Mouse (Mus musculus) midbrain, embryonic 16.5 days (tissue): Measurements from ENCODE around the gene Tmem210. TPM values are rescaled to one million over a fixed set of nuclear protein-coding genes. Genes with fewer than 3 reads are reported as not detected.
A peak's percentile ranks its signal among the peaks of the same experiment; 100 is the strongest.

Experiments
- ATAC-seq: fragments of 200-750 bp; cut with Nextera tagmentation; 2 replicates; pipeline ENCODE4 v1.8.0; 2017; ENCODE audit warnings: moderate TSS enrichment
- H3K27ac ChIP-seq: fragments of 300-500 bp; sonication (generic); 2 replicates; pipeline ENCODE4 v1.5.1; 2014; ENCODE audit warnings: mild to moderate bottlenecking, low read length, mixed read lengths
- H3K27me3 ChIP-seq: fragments of 300-500 bp; sonication (generic); 2 replicates; pipeline ENCODE4 v1.6.1; 2014; ENCODE audit warnings: low read depth, low read length, mixed read lengths; ENCODE audit not compliant: control insufficient read depth, insufficient read depth
- H3K36me3 ChIP-seq: fragments of 300-500 bp; sonication (generic); 2 replicates; pipeline ENCODE4 v1.6.1; 2014; ENCODE audit warnings: mild to moderate bottlenecking, low read length, moderate library complexity, mixed read lengths; ENCODE audit not compliant: control insufficient read depth, insufficient read depth
- H3K4me1 ChIP-seq: fragments of 300-500 bp; sonication (generic); 2 replicates; pipeline ENCODE4 v1.6.1; 2014; ENCODE audit warnings: mild to moderate bottlenecking, low read length, mixed read lengths; ENCODE audit not compliant: control insufficient read depth, insufficient read depth
- H3K4me2 ChIP-seq: fragments of 300-500 bp; sonication (generic); 2 replicates; pipeline ENCODE4 v1.6.1; 2014; ENCODE audit warnings: mild to moderate bottlenecking, low read length, mixed read lengths
- H3K4me3 ChIP-seq: fragments of 300-500 bp; sonication (generic); 2 replicates; pipeline ENCODE4 v1.5.1; 2014; ENCODE audit warnings: low read depth, mild to moderate bottlenecking, low read length, moderate library complexity, mixed read lengths
- H3K9ac ChIP-seq: fragments of 300-500 bp; sonication (generic); 2 replicates; pipeline ENCODE4 v1.6.1; 2014; ENCODE audit warnings: low read depth, low read length, mixed read lengths
- H3K9me3 ChIP-seq: fragments of 300-500 bp; sonication (generic); replicated peaks from 2 replicates; pipeline ENCODE4 v1.6.1; 2014; ENCODE audit warnings: mild to moderate bottlenecking, low read length, mixed read lengths; ENCODE audit not compliant: control insufficient read depth, poor library complexity, severe bottlenecking
- WGBS: fragments of 180-500 bp; shearing (Covaris S2); extraction: QIAGEN DNeasy Blood & Tissue Kit; methylation state at CpG from one replicate; pipeline ENCODE4 v1.1.7; 2014; 5-methylcytosine and 5-hydroxymethylcytosine counted together
- polyA plus RNA-seq: library from polyadenylated mRNA; unstranded; fragments of >200 nt; fragmentation: Nextera tagmentation; extraction: Ambion mirVana; gene quantifications from 2 replicates; pipeline ENCODE4 v1.2.1, GENCODE M21; 2015

Tmem210 gene
- polyA plus RNA-seq, 1 experiment from 2014 or later: not detected

- Histone ChIP-seq H3K9me3 (no peaks in the 10 kb centered on the region), H3K27ac (no peak overlapping the region), H3K4me1 (no peaks in the 10 kb centered on the region), H3K4me2 (no peak overlapping the region), H3K27me3 (peaks cover 22% of the 10 kb centered on the region), H3K4me3 (no peak overlapping the region), H3K36me3 (peaks cover 41% of the 10 kb centered on the region), H3K9ac (no peak overlapping the region)
- no peak for ATAC-seq
- whole genome bisulfite sequencing: 85% methylated on average over 10 of the region's 10 CpGs
These were observed 10.1 kb downstream of the Tmem210 start for GRCm38 (mm10) chr2:25298046-25298445.

GRCm38 (mm10) chr2:25303452-25303851 lies 15.5 kb downstream of the Tmem210 start:
- no peaks in the 10 kb centered on the region for H3K9me3 ChIP-seq
- no peak overlapping the region for H3K4me2 ChIP-seq
- no peak for ATAC-seq
- peaks cover 6% of the 10 kb centered on the region for H3K4me1 ChIP-seq
- H3K4me3 ChIP-seq: no peak overlapping the region
- no peak overlapping the region for H3K27ac ChIP-seq
- peaks cover 18% of the 10 kb centered on the region for H3K27me3 ChIP-seq
- WGBS: 83% methylated on average over 3 of the region's 3 CpGs
- H3K9ac ChIP-seq: no peak overlapping the region
- peaks cover 12% of the 10 kb centered on the region for H3K36me3 ChIP-seq

GRCm38 (mm10) chr2:25303931-25304656 lies 16.1 kb downstream of the Tmem210 start:
- no peak overlapping the region for H3K9ac ChIP-seq
- H3K36me3 ChIP-seq: peaks cover 18% of the 10 kb centered on the region
- H3K4me3 ChIP-seq: peak overlapping the region; percentile 43
- no peak for ATAC-seq
- peaks cover 25% of the 10 kb centered on the region for H3K27me3 ChIP-seq
- no peaks in the 10 kb centered on the region for H3K9me3 ChIP-seq
- H3K4me2 ChIP-seq: peak overlapping the region; percentile 77
- H3K4me1 ChIP-seq: peaks cover 6% of the 10 kb centered on the region
- no peak overlapping the region for H3K27ac ChIP-seq
- 72% methylated on average over 7 of the region's 7 CpGs for WGBS

GRCm38 (mm10) chr2:25304657-25305541 lies 17.0 kb downstream of the Tmem210 start:
- peak overlapping the region; percentile 43 for H3K4me3 ChIP-seq
- peaks cover 18% of the 10 kb centered on the region for H3K36me3 ChIP-seq
- H3K27ac ChIP-seq: peak overlapping the region; percentile 68
- H3K9me3 ChIP-seq: no peaks in the 10 kb centered on the region
- H3K27me3 ChIP-seq: peaks cover 27% of the 10 kb centered on the region
- H3K4me1 ChIP-seq: peaks cover 6% of the 10 kb centered on the region
- peak overlapping the region; percentile 77 for H3K4me2 ChIP-seq
- 4% methylated on average over 45 of the region's 45 CpGs for WGBS
- peak; percentile 81 for ATAC-seq
- H3K9ac ChIP-seq: peak overlapping the region; percentile 56

DNA sequence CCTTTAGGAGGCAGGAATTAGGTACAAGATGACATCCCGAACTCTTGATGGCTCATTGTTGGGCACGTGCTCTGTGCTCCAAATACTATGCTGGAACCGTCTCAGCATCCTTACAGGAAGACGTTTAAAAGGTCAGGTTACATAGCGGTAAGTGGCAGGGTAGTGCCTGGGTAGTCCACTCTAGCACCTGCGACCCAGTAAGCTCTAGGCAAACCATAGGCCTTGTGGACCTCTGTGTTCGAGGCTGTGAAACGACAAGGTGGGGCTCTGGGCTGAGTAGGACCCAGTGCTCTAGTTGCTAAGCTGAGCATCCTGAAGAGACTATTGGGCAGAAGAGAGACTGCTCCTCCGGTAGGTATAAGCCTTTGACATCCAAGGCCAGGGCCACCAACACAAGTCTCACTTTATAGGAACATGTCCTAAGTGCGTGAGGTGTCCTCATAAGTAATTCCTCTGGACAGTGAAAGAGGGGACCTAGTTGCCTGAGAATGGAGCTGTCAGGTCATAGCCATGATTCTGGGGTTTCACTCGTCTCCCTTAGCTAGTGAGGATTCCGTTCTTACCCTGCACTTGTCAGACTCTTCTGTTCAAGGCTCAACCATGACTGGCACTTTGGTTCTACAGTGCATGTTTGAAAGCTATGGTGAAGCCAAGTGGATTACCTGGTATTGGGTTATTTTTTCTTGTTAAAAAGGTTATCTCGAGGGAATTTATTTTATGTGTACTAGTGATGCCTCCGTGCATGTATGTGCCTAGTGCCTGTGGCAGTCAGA lies 17.8 kb downstream of the Tmem210 start:
- H3K4me2 ChIP-seq: peak overlapping the region; percentile 77
- H3K4me1 ChIP-seq: peaks cover 6% of the 10 kb centered on the region
- peak overlapping the region; percentile 43 for H3K4me3 ChIP-seq
- no peak overlapping the region; the same call in 1 of the 2 replicates for H3K27ac ChIP-seq
- H3K36me3 ChIP-seq: peaks cover 21% of the 10 kb centered on the region
- peaks cover 35% of the 10 kb centered on the region for H3K27me3 ChIP-seq
- ATAC-seq: peak; percentile 36
- 51% methylated on average over 14 of the region's 14 CpGs for WGBS
- H3K9ac ChIP-seq: peak overlapping the region; percentile 56
- H3K9me3 ChIP-seq: no peaks in the 10 kb centered on the region

DNA sequence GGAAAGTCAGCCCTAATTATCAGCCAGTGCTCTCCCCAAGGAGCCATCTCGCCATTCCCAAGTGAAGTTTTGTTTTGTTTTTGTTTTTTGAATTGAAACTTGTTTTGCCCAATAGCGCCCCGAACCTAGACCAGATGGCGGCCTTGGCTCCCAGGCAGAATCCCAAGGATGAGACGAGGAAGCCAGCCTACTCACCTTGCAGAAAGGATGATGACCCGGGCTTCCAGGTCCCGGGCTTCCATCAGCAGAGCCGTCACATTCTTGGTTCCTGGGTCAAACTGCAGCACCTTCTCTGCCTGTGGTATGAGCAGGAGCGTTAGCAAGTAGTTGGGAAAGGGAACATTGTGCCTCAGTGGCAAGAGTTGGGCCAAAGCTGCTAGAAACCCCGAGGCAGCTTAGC lies 22.2 kb downstream of the Tmem210 start:
- WGBS: 62% methylated on average over 10 of the region's 10 CpGs
- peaks cover 30% of the 10 kb centered on the region for H3K36me3 ChIP-seq

GRCm38 (mm10) chr2:25310969-25311368 lies 23.0 kb downstream of the Tmem210 start:
- H3K4me3 ChIP-seq: no peak overlapping the region
- no peaks in the 10 kb centered on the region for H3K4me1 ChIP-seq
- H3K36me3 ChIP-seq: peaks cover 30% of the 10 kb centered on the region
- no peak overlapping the region for H3K4me2 ChIP-seq
- H3K27me3 ChIP-seq: peaks cover 73% of the 10 kb centered on the region
- ATAC-seq: no peak
- WGBS: 5% methylated on average over 21 of the region's 22 CpGs
- H3K27ac ChIP-seq: no peak overlapping the region
- no peaks in the 10 kb centered on the region for H3K9me3 ChIP-seq
- H3K9ac ChIP-seq: no peak overlapping the region

More for the DNA sequence above, 22.2 kb downstream of the Tmem210 start:
- Histone ChIP-seq H3K27me3 (peaks cover 73% of the 10 kb centered on the region), H3K4me2 (no peak overlapping the region), H3K4me3 (no peak overlapping the region), H3K9ac (no peak overlapping the region), H3K4me1 (peaks cover 4% of the 10 kb centered on the region; the same call in 1 of the 2 replicates), H3K9me3 (no peaks in the 10 kb centered on the region), H3K27ac (no peak overlapping the region)
- no peak for ATAC-seq

- WGBS: 16% methylated on average over 11 of the region's 11 CpGs
- Histone ChIP-seq H3K27ac (no peak overlapping the region), H3K36me3 (peaks cover 30% of the 10 kb centered on the region)
These were observed 23.5 kb downstream of the Tmem210 start for GRCm38 (mm10) chr2:25311491-25311891.

More at GRCm38 (mm10) chr2:25311491-25311891, 23.5 kb downstream of the Tmem210 start:
- ATAC-seq: peak; percentile 12; the same call in 1 of the 2 replicates
- H3K9me3 ChIP-seq: no peaks in the 10 kb centered on the region
- H3K27me3 ChIP-seq: peaks cover 73% of the 10 kb centered on the region
- no peak overlapping the region for H3K4me2 ChIP-seq
- no peak overlapping the region for H3K4me3 ChIP-seq
- H3K4me1 ChIP-seq: no peaks in the 10 kb centered on the region
- no peak overlapping the region for H3K9ac ChIP-seq
